Mouse (Mus musculus) gastrocnemius, adult 2 months (tissue): ENCODE measurements at regions not wholly inside any gene's neighbourhood (a gene's known extent, or its start where the extent isn't known, plus 50 kb on each side); places are given as distances from the start of the nearest gene placed in this dataset.

Experiments
- DNase-seq: peaks from one replicate; pipeline ENCODE4 v3.0.0; 2022
- H3K27ac ChIP-seq: fragments of 200-600 bp; 2 replicates; pipeline ENCODE4 v1.8.1; 2022; ENCODE audit warnings: mild to moderate bottlenecking
- H3K4me3 ChIP-seq: fragments of 200-600 bp; 2 replicates; pipeline ENCODE4 v1.8.1; 2022; ENCODE audit warnings: mild to moderate bottlenecking, moderate library complexity
- CTCF ChIP-seq: fragments of 200-600 bp; IDR thresholded peaks from 2 replicates; pipeline ENCODE4 v1.8.1; 2022; ENCODE audit warnings: antibody characterized with exemption, mild to moderate bottlenecking, moderate library complexity
- intact Hi-C: fragments of 180-260 bp; cut with DNase I; formaldehyde crosslinking; loops from one replicate; pipeline ENCODE4 v1.15.1; 2025

GRCm38 (mm10) chr9:61707296-61707695 is 207.0 kb downstream of the Rplp1 start:
- Histone ChIP-seq H3K4me3 (no peak overlapping the region), H3K27ac (no peak overlapping the region)
- intact Hi-C loops: no loop called here
- no peak for DNase-seq
- no peak for TF ChIP-seq CTCF

GRCm38 (mm10) chr9:61706263-61706755 is 208.0 kb downstream of the Rplp1 start:
- TF ChIP-seq CTCF: no peak
- Histone ChIP-seq H3K27ac (no peak overlapping the region), H3K4me3 (no peak overlapping the region)
- intact Hi-C loops: no loop called here
- no peak for DNase-seq

GRCm38 (mm10) chr9:61705586-61706233 is 208.6 kb downstream of the Rplp1 start:
- Histone ChIP-seq H3K27ac (no peak overlapping the region), H3K4me3 (no peak overlapping the region)
- TF ChIP-seq CTCF: no peak
- peak; percentile 42 for DNase-seq
- intact Hi-C loops: no loop called here

DNA sequence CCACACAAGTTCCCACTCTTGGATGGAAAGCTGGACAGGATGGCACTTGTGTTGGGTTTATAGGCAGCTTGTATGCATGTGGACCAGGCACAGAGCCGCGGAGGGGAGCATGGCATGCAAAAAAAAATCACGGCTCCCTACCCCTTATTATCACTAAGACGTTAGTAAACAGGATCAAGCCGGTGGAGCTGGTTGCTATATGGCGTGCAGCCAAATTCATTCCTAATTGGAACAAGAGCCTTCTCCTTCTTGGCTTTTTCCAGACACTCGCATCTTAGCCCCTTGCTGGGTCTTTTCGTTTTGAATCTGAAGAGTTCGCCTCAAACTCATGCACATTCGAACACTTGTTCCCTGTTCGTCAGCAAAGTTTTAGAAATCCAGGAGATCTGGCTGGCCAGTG is 211.0 kb downstream of the Rplp1 start:
- DNase-seq: no peak
- intact Hi-C loops: no loop called here
- no peak overlapping the region for H3K27ac ChIP-seq
- no peak overlapping the region for H3K4me3 ChIP-seq
- no peak for TF ChIP-seq CTCF

- no peak for TF ChIP-seq CTCF
- intact Hi-C loops: no loop called here
- H3K27ac ChIP-seq: no peak overlapping the region
- no peak overlapping the region for H3K4me3 ChIP-seq
- DNase-seq: peak; percentile 41
Observed at GRCm38 (mm10) chr9:61702280-61702966, 211.9 kb downstream of the Rplp1 start.

GRCm38 (mm10) chr9:61700576-61700975 is 213.8 kb downstream of the Rplp1 start:
- no peak overlapping the region for H3K27ac ChIP-seq
- intact Hi-C loops: no loop called here
- no peak for DNase-seq
- no peak for TF ChIP-seq CTCF
- H3K4me3 ChIP-seq: no peak overlapping the region

DNA sequence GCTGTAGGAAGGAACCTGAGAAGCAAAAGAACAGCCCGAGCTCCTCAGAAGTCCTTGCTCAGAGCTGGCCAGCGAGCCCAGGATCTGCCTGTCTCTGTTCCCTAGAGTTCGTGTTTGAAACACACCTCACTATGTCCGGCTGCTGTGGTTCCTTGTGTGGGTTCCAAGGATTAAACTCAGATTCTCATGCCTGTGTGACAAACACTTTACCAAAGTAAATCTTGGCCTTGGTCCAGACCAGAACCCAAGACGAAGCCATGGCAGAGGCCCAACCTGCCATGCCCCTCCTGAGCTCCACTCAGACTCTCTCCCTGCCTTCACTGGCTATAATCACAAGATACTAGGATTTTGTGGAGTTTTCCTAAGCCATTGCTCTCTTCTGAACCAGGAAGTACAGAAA is 214.7 kb downstream of the Rplp1 start:
- intact Hi-C loops: loop anchor here (5.0 to 10.0 kb wide), 2 partner anchors 225 to 327 kb away; partner anchors contain the start of gene Tle3
- no peak overlapping the region for H3K4me3 ChIP-seq

GRCm38 (mm10) chr9:61697959-61698358 is 216.4 kb downstream of the Rplp1 start:
- H3K4me3 ChIP-seq: no peak overlapping the region
- intact Hi-C loops: loop anchor here (1.0 to 10.0 kb wide), 3 partner anchors 223 to 652 kb away; partner anchors contain the start of gene Tle3
- TF ChIP-seq CTCF: peak; percentile 98
- peak; percentile 74 for DNase-seq
- no peak overlapping the region for H3K27ac ChIP-seq

More for the DNA sequence above, 214.7 kb downstream of the Rplp1 start:
- TF ChIP-seq CTCF: no peak
- H3K27ac ChIP-seq: no peak overlapping the region
- DNase-seq: no peak

DNA sequence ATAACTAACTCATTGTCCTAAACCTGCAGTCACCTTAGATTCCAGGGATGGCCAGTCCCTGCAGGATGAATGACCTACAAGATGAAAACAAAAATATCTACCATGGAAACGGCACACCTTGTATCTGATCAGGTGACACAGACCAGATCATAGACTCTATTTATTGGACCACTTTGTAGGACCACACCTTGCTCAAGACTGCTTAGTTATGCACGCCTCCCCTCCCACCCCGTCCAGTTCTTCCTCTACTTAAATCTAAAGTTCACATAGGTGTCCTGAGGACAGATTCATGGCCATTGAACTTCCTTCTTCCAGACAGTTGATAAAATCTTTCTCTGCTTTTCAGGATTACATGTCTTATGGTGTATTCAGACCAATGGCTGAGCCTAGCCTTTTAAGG is 217.5 kb downstream of the Rplp1 start:
- no peak for TF ChIP-seq CTCF
- Histone ChIP-seq H3K4me3 (no peak overlapping the region), H3K27ac (no peak overlapping the region)
- DNase-seq: no peak
- intact Hi-C loops: loop anchor here (5.0 to 10.0 kb wide), 2 partner anchors 222 to 325 kb away; partner anchors contain the start of gene Tle3

DNA sequence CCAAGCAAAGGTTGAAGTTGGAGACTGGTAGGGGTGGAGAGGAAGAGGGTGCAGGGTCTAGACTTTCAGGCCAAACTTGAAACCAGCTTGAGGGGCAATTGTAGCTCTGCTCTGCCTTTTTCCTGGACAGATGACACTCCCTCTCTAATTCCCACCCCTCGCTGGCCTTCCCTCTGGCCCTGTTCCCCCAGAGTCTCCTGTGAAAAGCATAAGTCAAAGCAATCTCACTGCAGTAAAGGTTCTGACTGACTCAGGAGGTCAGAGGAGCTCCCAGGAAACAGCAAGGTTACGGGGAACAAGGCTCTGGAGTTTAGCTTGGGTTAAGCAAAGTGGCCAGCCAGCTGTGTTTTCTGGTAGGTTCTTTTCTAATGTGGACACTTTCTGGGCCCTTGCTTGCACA is 218.5 kb downstream of the Rplp1 start:
- Histone ChIP-seq H3K27ac (0 out of 2 replicates have a peak overlapping the region, but pooled peaks have one; percentile 7), H3K4me3 (no peak overlapping the region)
- intact Hi-C loops: loop anchor here (5.0 to 10.0 kb wide), 2 partner anchors 221 to 324 kb away; partner anchors contain the start of gene Tle3
- TF ChIP-seq CTCF: no peak
- DNase-seq: peak; percentile 31

- intact Hi-C loops: loop anchor here (5.0 to 10.0 kb wide), 2 partner anchors 221 to 323 kb away; partner anchors contain the start of gene Tle3
- H3K27ac ChIP-seq: no peak overlapping the region
- TF ChIP-seq CTCF: no peak
- no peak overlapping the region for H3K4me3 ChIP-seq
- DNase-seq: peak; percentile 34
Observed at GRCm38 (mm10) chr9:61695381-61695791, 219.0 kb downstream of the Rplp1 start.

DNA sequence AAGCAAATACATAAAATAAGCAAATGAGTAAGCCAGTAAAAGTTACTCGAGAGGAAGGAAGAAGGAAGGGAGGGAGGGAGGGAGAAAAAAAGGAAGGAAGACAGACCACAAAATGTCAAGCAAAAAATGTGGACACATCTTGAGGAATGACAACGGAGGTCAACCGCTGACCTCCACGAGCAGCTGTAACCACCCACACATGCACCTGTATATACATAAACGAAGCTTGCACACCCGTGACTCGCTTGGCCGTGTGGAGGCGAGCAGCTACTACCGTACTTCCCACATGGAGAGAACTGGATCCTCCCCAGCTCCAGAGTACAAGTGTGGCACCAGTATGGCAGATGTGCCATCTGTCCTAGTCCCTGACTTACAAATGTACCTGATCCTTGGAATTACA is 220.1 kb downstream of the Rplp1 start:
- intact Hi-C loops: loop anchor here (10.0 kb wide), 1 partner anchor 219 kb away; no protein-coding TSS in a partner anchor
- H3K4me3 ChIP-seq: no peak overlapping the region
- H3K27ac ChIP-seq: no peak overlapping the region
- DNase-seq: no peak
- no peak for TF ChIP-seq CTCF

GRCm38 (mm10) chr9:61690786-61691185 is 223.6 kb downstream of the Rplp1 start:
- Histone ChIP-seq H3K27ac (no peak overlapping the region), H3K4me3 (no peak overlapping the region)
- DNase-seq: no peak
- intact Hi-C loops: loop anchor here (10.0 kb wide), 1 partner anchor 216 kb away; no protein-coding TSS in a partner anchor
- no peak for TF ChIP-seq CTCF
